Mouse (Mus musculus) G1E (cell line): ENCODE measurements around the gene Ccnl2. TPM values are rescaled to one million over a fixed set of nuclear protein-coding genes. Genes with fewer than 3 reads are reported as not detected.
A peak's percentile ranks its signal among the peaks of the same experiment; 100 is the strongest.

Experiments used
- ATAC-seq: 2 replicates; pipeline ENCODE4 v1.8.0; 2016; ENCODE audit warnings: mild to moderate bottlenecking; ENCODE audit not compliant: insufficient number of reproducible peaks, poor library complexity, low FRiP score, severe bottlenecking; ENCODE audit errors: extremely low read depth
- DNase-seq: peaks from one replicate; pipeline ENCODE4 v3.0.0; 2012; ENCODE audit warnings: low spot score
- H3K27me3 ChIP-seq: 2 replicates; pipeline ENCODE4 v1.6.1; 2012; ENCODE audit warnings: mild to moderate bottlenecking, low read length, inconsistent platforms; ENCODE audit not compliant: insufficient read depth
- H3K36me3 ChIP-seq: replicated peaks from 2 replicates; pipeline ENCODE3; 2012; ENCODE audit warnings: mild to moderate bottlenecking, inconsistent platforms
- H3K4me1 ChIP-seq: 2 replicates; pipeline ENCODE4 v1.6.1; 2012; ENCODE audit warnings: low read depth, low read length, inconsistent platforms, mixed read lengths; ENCODE audit not compliant: insufficient read depth
- H3K4me3 ChIP-seq: 2 replicates; pipeline ENCODE4 v1.5.1; 2012; ENCODE audit warnings: low read depth, mild to moderate bottlenecking, inconsistent platforms, low read length, moderate library complexity, mixed read lengths
- H3K9me3 ChIP-seq: replicated peaks from 2 replicates; pipeline ENCODE4 v1.6.1; 2012; ENCODE audit warnings: inconsistent platforms
- CTCF ChIP-seq: IDR thresholded peaks from 2 replicates; pipeline ENCODE4 v1.5.1; 2012; ENCODE audit warnings: low read depth, low read length, inconsistent platforms, mixed read lengths
- GATA1 ChIP-seq: IDR thresholded peaks from 2 replicates; pipeline ENCODE4 v1.6.1; 2012; ENCODE audit warnings: borderline replicate concordance, low read length, inconsistent platforms, mixed read lengths
- GATA2 ChIP-seq: IDR thresholded peaks from 2 replicates; pipeline ENCODE4 v1.6.1; 2012; ENCODE audit warnings: low read depth, low read length, inconsistent platforms, borderline replicate concordance
- POLR2AphosphoS5 ChIP-seq: IDR thresholded peaks from 2 replicates; pipeline ENCODE4 v1.6.1; 2012; ENCODE audit warnings: low read depth, low read length, inconsistent platforms; ENCODE audit not compliant: insufficient replicate concordance
- TAL1 ChIP-seq: conservative IDR thresholded peaks from 2 replicates; pipeline ENCODE4 v1.6.1; 2012; ENCODE audit warnings: low read depth, low read length, inconsistent platforms, mixed read lengths
- polyA plus RNA-seq: library from polyadenylated mRNA; stranded (reverse); fragments of >175 nt; gene quantifications from 2 replicates; pipeline ENCODE4 v1.2.3, GENCODE M21; 2012
- total RNA-seq, 2 experiments: library from RNA; stranded (forward) in 1 of 2; stranded (reverse) in 1 of 2; fragments of 200-1000 nt in 1 of 2; fragments of >200 nt in 1 of 2; fragmentation: Nextera tagmentation in 1 of 2; gene quantifications; 2 replicates each; pipeline ENCODE4 v1.2.3; 2014 to 2017

Ccnl2 gene
- total and polyA plus RNA-seq, 3 experiments, result 41.8 to 171 (median 125) TPM

DNA sequence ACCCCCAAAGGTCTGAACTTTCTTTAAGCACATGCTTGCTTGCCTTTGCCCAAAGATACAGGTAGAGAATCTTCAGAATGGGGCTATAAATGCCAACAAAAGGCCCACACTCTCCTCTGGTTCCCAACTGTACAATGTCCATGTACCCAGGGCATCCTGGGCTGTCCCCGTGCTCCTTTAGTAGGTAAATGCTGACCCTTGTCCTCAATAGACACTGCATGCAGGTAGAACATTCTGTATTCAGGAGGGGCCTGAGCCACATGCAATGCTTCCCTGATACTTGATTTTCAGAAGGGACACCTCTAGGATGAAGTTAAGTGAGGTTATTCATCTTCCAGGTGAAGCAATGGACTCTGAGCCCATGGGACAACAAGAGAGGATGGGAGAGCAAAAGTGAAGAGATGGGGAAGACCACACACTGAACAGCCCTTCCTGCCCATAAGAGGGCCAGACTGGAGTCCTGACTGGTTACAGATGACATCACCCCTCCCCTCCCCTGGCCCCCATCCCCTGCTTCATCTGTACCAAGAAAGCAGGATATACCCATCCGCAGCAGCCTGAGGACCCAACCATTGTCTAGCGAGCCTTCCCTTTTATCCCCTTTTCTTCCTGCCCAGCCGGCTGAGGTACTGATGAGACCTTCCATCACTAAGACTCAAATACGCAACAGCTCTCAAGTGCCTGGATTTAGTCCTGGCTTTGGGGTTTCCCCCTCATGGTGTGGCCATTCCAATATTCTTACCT, 38.8 kb upstream of the Ccnl2 start:
- Histone ChIP-seq H3K4me1 (peaks cover 45% of the 10 kb centered on the region), H3K36me3 (peaks cover 6% of the 10 kb centered on the region), H3K4me3 (no peak overlapping the region), H3K27me3 (peaks cover 68% of the 10 kb centered on the region), H3K9me3 (no peaks in the 10 kb centered on the region)
- ATAC-seq (no peak), DNase-seq (no peak)
- TF ChIP-seq GATA2 (no peak), CTCF (no peak), POLR2AphosphoS5 (no peak), TAL1 (no peak), GATA1 (no peak)

DNA sequence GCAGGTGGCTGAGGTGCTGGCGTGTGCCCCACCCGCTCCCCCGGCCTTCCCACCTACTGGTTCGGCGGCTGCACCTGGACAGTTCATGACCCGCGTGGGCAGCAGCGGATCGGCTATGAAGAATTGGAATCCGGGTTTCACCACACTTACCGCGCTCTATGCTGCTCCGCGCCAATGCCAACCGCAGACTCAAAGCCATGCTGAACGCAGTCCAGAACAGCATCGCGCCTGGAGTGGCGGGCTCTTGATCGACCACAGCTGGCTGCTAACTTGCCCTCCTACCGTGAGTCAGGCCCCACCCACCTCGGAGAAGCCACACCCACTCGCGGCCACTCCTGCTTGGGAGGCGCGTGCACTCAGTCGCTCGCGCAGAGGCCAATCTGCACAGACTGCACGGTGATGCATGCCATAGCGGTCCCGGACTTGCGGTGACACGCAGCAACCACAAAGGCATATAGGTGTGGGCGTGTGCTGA, 38.0 kb upstream of the Ccnl2 start, which contains the start of gene Vwa1:
TSS of gene Vwa1 (minus strand) at position 419 of the 475 bp plus-strand sequence.
- Histone ChIP-seq H3K4me3 (peak within 1 kb of the TSS; percentile 66; the same call in 1 of the 2 replicates), H3K27me3 (peaks cover 74% of the 10 kb centered on the region), H3K4me1 (peaks cover 37% of the 10 kb centered on the region), H3K36me3 (no peaks in the 10 kb centered on the region), H3K9me3 (no peaks in the 10 kb centered on the region)
- TF ChIP-seq TAL1 (no peak), POLR2AphosphoS5 (no peak), GATA1 (no peak), GATA2 (no peak), CTCF (no peak)
- peak; percentile 35 for DNase-seq
- ATAC-seq, result peak; percentile 35; the same call in 1 of the 2 replicates

DNA sequence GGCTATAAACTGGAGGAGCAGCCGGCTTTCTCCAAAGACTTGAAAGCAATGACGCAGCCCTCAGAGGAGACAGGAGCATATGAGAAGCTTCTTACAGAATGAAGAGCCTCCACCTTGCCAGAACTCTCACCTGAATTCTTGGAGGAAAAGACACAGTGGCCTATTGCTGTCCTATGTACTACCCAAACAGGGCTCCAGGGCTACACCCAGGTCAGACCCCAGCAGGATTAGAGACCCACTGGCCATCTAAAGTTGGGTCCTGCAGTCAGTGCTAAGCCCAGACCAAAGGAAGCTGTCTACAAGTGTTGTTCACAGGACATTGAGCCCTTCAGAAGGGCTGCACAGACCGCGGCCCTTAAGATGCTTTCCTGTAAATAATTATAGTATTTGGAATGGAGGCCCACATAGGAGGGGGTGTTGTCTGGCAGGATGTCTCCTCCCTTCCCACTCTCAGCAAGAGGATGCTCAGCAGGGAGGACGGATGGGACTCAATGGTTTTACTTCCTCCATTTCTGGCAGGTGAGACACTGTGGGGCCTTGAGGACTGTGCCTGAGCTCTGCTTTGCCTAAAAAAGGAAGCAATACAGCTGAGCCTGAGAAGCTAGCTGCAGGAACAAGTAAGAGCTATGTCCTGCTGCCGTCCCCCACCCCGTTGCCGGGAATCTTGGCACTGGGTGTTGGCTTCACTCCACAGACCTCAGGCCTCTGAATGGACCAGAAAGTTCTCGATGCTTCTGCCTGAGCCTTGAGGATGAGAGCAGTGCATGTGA, 37.1 kb upstream of the Ccnl2 start:
- Histone ChIP-seq H3K9me3 (no peaks in the 10 kb centered on the region), H3K27me3 (peaks cover 82% of the 10 kb centered on the region), H3K4me1 (peaks cover 29% of the 10 kb centered on the region), H3K36me3 (no peaks in the 10 kb centered on the region), H3K4me3 (no peak overlapping the region)
- TF ChIP-seq CTCF (no peak), GATA1 (no peak), GATA2 (no peak), POLR2AphosphoS5 (no peak), TAL1 (no peak)
- ATAC-seq (no peak), DNase-seq (no peak)

DNA sequence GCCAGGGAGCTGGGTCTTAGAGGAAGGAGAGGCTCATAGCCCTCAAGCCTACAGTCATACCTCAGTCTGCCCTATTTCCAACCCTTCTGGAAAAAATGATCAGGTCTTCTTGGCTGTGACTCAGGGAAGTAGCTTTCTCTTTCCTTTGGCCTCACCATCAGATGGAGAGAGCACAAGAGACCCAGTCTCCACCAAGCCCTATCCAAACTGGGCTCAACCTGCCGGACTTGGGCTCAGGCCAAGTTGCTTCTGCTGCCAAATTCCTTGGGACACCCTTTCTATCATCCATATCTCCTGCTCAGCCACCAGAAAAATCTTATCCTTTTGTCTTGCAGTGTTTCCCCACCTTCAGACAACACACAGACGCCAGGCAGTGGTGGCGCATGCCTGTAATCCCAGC, 36.4 kb upstream of the Ccnl2 start:
- H3K4me1 ChIP-seq, result peaks cover 22% of the 10 kb centered on the region
- TF ChIP-seq GATA2, result no peak
- TF ChIP-seq GATA1, result no peak
- TF ChIP-seq CTCF, result no peak
- TF ChIP-seq POLR2AphosphoS5, result no peak
- no peak for ATAC-seq
- H3K27me3 ChIP-seq, result peaks cover 82% of the 10 kb centered on the region
- DNase-seq, result no peak
- H3K9me3 ChIP-seq, result no peaks in the 10 kb centered on the region
- no peak overlapping the region for H3K4me3 ChIP-seq
- H3K36me3 ChIP-seq, result no peaks in the 10 kb centered on the region

DNA sequence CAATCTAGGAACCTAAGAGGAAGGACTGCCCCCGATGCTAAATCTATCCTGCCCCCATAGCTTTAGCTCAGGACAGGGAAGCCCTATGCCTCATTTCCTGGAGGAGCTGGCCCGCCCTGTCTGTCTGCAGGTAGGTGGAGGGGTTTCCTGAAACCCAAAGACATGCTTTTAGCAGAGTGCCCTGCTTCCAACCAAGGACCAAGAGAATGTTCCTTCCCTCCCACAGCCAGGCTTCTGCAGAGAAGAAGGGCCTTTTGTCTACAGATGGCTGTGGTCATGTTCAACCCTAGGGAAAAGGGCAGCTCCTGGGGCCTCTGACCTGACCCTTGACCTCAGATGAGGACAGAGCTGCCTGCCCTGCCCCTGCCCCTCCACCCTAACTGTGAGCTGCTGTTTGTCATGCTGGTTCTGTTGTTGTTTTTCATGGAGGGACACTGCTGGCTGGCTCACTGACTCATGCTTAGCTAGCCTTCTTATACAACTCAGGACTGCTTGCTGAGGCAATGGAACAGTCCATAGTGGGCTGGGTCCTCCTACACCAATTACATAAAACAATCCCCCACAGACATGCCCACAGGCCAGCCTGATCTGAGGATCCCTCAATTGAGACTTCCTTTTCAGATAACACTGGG, 35.5 kb upstream of the Ccnl2 start:
- H3K4me3 ChIP-seq, result no peak overlapping the region
- peaks cover 83% of the 10 kb centered on the region for H3K27me3 ChIP-seq
- no peaks in the 10 kb centered on the region for H3K36me3 ChIP-seq
- peaks cover 21% of the 10 kb centered on the region for H3K4me1 ChIP-seq
- H3K9me3 ChIP-seq, result no peaks in the 10 kb centered on the region
- DNase-seq, result no peak
- no peak for ATAC-seq
- TF ChIP-seq TAL1, result no peak

DNA sequence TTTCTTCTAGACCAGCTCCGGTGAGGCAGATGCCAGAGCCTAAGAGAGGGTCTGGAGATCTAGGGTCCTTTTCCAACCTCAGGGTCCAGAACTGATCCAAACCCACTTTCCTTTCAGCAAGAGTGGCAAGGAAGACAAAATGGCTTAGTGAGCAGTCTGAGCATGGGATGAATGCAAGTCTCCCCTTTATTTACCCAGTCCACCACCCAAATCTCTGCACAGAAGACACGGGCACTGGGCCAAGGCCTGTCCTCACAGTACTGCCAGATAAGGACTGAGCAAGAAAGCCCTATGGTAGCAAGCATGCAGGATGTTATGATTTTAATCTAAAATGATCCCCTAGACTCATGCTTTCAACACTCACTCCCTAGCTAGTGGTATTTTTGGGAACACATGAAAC, 34.5 kb upstream of the Ccnl2 start:
- no peak for DNase-seq
- H3K27me3 ChIP-seq, result peaks cover 81% of the 10 kb centered on the region
- peaks cover 21% of the 10 kb centered on the region for H3K4me1 ChIP-seq
- TF ChIP-seq GATA1 (no peak), CTCF (no peak), GATA2 (no peak), POLR2AphosphoS5 (no peak), TAL1 (no peak)
- no peak overlapping the region for H3K4me3 ChIP-seq
- no peak for ATAC-seq
- H3K9me3 ChIP-seq, result no peaks in the 10 kb centered on the region
- no peaks in the 10 kb centered on the region for H3K36me3 ChIP-seq
